Mouse (Mus musculus) ovary, postnatal 14 days (tissue): ENCODE measurements at regions not wholly inside any gene's neighbourhood (a gene's known extent, or its start where the extent isn't known, plus 50 kb on each side); places are given as distances from the start of the nearest gene placed in this dataset.

Source experiments
- DNase-seq: peaks from one replicate; pipeline ENCODE4 v3.0.0; 2022; ENCODE audit warnings: low spot score

DNA sequence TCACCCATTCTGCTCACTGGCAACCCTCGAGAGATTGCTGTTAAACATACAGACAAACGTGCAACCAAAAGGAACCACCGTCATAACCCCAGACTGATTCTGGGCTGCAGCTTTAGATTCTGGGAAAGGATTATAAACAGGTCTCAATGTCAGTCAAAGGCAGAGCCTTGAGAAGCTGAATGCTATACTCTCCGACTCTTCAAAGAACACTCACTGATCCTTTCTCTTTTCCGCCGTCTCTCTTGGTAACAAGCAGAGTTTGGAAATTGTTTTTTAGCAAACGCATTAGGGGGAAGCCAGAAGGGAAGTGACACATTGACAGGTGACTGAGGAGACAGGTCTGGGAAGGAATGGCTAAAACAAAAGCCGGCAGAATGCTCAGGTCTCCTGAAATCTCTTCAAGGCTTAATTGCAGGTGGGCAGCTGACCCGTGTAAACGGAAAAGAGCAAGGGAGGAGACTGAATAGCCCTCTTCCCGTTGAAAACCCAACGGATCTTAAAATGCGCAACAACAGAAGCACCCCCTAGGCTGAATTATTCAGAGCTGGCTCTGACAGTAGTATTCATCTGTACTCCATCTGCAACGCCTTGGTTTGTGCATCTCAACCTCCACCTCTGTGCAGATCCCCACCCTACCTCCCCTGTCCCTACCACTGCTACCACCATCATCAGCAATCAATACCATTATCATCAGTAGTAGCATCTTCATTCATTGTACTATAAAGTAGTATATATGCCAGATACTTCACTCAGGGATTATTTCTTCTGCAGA lies 219.6 kb downstream of the Tmem38b start:
- DNase-seq, result no peak

GRCm38 (mm10) chr4:54064331-54064730 lies 238.5 kb downstream of the Tmem38b start:
- DNase-seq, result no peak

GRCm38 (mm10) chr4:54071951-54072350 lies 246.1 kb downstream of the Tmem38b start:
- no peak for DNase-seq

DNA sequence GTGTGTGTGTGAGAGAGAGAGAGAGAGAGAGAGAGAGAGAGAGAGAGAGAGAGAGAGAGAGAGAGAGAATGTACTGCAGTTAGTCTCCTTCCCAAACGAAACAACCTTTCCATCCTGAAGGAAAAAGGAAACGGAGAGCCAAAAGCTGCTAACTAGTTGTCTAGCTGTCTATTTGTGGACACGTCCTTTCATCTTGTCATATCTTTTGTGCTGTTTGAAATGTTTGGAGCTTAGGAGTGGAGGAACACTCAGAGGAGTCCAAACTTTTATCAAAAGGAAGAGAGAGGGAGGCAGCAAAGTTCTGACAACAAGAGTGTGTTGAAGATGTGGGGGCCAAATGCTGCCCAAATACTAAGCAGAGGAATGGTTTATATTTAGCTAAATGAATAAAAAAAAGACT lies 246.6 kb downstream of the Tmem38b start:
- DNase-seq, result no peak

- no peak for DNase-seq
Observed at GRCm38 (mm10) chr4:54072932-54073331, 247.1 kb downstream of the Tmem38b start.

- DNase-seq, result no peak
Observed at GRCm38 (mm10) chr4:54073483-54073882, 247.6 kb downstream of the Tmem38b start.

DNA sequence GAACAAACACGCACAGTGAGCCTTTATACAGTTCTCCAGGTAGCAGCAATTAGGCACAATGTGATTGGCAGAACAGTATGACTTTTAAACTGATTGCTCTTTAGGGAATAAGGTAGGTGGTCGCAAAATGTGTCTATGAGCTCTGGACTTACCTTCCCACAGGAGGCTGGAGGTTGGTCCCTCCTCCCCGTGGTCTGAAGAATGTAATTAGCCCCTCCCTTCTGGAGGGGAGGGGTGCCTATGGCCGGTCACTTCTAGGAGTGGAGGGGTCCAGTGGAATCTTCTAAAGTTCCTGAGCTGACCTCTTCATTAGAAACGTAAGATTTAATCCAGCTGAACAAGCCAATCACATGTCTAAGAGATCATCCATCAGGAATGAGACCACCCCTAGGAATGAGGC lies 248.4 kb downstream of the Tmem38b start:
- no peak for DNase-seq

- DNase-seq, result no peak
Observed at GRCm38 (mm10) chr4:54080526-54080925, 254.7 kb downstream of the Tmem38b start.

DNA sequence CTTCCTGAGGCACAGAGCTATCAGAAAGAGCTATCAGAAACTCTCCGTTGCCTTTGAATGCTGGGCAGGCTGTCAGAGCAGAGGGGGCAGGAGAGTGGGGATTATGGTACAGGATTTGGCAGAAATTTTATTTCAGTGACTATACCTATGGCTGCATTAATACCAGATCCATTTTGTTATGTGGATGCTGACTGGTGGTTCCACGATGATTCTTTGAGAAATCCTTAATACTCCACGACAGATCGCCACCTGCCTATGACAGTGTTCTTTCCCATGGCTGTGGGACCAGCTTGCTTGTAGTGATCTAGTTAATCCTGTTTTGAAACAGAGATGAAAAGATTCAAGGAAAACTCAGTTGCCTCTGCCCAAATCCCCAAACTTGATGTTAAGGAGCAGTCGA lies 255.6 kb downstream of the Tmem38b start:
- DNase-seq, result no peak

DNA sequence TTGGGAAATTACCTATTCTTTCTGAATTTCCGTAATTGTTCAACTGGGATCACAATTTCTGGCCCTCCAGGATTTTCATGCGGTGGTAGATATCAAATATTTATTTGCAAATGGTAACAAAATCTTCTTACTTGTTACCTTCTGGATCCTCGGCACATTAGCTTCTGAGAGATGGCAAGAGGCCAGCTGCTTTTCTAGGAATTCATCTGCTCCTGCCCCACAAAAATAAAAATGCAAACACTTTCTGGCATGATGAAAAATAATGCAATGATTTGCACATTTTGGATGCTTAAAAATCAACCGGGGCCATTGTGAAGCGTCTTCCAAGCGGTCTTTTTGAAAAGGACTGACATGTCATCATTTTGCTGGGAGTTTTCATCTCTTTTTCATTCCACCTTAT lies 258.9 kb downstream of the Tmem38b start:
- DNase-seq, result no peak

GRCm38 (mm10) chr4:54094285-54094997 lies 268.6 kb downstream of the Tmem38b start:
- no peak for DNase-seq

DNA sequence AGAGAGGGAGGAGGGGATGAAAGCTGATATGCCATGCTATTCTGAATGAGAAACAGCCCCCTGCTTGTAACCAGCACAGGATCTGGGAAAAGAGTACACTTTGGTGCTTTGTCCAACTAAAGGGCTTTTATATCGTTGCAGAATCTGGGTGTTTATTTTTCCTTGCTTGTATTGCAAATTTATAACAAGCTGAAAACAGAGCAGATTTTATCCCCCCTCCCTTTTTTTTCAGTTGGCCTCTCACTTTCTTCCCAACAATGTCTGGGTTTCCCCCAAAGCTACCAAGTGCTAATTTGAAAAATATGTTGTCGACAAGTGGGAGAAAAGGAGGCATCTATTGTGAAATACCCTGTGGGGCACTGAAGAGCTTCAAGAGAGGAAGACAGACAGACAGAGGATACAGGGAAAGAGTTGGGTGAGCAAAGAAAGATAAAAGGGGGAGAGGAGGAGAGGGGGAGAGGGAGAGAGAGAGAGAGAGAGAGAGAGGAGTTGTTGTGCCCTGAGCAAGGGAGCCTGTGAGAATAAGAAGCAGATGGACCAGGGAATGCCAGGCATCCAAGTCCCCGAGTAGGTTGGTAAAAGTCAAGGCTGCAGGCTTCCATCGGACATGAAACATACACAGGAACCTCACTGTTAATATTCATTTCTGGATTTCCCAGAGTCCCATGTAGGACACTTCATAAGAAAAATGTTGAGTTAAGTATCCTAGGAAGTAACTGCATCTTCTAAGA lies 269.5 kb downstream of the Tmem38b start:
- no peak for DNase-seq

DNA sequence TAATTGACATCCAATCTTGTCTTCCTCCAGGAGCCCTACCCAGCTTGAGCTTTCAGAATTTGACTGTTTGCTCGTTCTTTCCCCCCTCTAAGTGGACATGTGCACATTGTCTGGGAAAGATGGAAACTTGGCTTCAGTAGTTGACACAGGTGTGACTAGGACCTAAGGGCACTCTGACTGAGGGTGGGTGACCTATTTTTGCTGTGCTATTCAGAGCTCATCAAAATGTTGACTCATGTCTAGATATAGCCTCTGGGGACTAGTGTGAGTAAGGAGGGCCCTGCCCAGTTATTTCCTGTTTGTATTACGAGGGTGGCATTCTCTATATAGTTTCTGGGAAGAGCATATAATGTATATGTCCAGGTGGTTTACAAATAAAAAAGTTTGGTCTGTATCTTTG lies 271.7 kb downstream of the Tmem38b start:
- DNase-seq, result no peak

GRCm38 (mm10) chr4:54100282-54100681 lies 274.4 kb downstream of the Tmem38b start:
- DNase-seq, result no peak

DNA sequence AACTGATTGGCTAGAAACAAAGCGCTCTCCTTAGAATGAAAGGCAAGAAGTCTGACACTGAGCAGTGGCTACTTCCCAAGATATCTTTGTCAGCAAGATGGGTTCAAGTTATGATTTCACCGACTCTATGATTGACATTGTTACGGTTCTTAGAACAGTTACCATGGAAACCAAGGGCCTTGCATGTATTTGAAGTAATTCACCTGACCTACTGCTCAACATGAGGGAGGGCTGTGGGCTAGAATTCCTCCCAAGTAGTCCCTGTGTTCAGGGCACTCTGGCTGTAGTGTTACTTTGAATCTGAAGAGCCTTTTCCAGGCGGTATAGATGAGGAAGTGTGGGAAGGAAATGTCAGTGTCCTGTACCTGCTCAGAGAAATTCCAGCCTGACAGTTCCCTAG lies 281.1 kb downstream of the Tmem38b start:
- DNase-seq, result no peak

DNA sequence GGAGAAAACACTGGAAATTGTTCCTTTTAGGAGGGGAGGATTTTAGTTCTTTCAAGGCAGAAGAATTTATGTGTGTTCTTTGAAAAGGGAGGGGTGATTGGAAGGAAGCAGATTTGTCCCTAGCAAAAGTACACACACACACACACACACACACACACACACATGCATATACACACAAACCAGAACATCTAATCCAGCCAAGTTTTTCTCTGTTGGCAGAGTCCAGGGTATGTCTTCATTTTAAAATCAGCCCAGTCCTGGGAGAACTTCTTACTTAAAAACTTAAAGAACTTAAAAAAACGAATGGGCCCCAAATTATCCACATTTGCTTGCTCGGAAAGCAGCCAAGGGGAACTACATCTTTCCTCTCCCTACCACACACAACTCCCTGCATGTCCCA lies 290.5 kb downstream of the Tmem38b start:
- no peak for DNase-seq

DNA sequence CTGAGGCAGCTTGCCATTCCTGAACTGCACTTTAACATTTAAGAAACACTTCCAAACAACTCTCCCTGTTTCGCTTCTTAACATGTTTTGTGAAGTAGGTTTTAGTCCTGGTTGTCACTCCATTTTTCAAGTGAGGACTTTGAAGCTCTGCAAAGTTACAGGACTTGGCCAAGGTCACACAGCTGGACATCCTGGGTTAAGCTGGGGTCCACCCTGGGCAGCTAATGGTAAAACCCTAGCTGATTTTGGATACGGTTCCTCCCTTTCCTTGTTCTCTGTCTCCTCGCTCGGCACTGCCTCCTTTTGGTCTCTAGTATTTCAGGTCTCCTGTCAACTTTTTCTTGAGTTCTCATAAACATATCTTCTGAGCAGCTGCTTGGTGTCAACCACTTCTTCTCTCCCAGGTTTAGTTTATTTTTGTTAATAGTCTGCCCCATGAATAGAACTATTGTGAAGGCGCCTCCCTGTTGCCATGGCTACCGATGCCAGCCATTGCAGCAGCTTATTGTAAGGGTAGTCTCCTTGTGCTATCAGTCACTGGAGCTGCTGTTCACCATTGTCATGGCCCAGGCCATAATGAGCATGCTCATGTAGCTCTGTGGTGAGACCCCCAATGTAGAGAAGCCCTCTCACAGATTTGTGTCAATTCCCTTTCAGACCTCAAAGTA lies 292.5 kb downstream of the Tmem38b start:
- DNase-seq, result no peak

GRCm38 (mm10) chr4:54128717-54129698 lies 303.2 kb downstream of the Tmem38b start:
- DNase-seq, result no peak

- DNase-seq, result no peak
Observed at GRCm38 (mm10) chr4:54156146-54156545, 330.3 kb downstream of the Tmem38b start.

DNA sequence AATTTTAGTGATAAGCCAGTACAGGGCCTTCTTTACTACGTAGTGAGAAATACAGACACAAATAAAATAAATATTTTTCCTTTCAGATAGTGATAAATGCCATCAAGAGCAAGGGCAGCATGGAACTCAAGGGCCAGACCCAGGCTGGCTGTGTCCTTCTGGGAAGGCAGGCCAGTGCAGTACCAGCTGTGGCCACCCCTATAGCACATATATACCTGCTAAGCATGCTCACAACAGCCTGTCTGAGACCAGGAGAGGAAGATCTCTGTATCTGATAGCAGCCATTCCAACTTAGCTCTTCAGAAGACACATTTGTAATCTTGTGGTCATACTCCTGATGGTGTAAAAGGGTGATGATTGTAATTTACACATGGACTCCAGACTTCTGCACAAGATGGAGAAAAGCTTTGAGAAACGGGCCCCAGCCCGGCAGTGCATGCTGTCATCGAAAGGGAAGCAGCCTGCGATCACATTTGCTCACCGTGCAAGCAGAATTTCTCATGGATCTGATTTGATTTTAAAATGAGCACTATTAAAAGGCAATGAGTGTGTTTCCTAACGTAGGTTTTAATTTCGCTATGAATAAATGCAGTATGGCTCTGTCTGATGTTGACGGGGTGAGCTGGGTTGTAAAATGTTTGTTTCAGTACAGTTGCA lies 335.6 kb downstream of the Tmem38b start:
- DNase-seq, result no peak

DNA sequence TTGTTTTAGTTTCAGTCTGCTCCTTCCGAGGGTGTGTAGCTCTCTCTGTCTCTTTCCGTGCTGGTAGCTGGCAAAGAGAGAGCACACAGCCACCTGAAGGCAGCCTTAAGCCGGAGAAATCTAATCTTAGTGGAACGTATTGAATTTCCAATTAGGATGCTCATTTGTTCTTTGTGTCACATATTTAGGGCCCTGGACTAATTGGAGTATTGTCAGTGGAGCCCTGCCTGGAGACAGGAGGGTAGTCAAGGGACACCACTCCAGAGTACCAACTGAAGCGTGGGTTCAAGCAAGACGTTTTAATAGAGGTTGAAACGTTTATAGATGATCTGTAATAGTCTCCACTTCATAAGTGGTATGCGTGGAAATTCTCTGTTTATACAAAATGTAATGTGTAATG lies 336.5 kb downstream of the Tmem38b start:
- DNase-seq, result no peak
